ENCODE assay signal across 17 mouse cellular contexts in genomic region chr4:58464390-58465164, GRCm38 (mm10).
DNase-seq lines count a peak whose midpoint lies in the region.
"Had no signal": no experiment of that assay in that cellular context is flagged by ENCODE, and none has a peak within 500 bp of the region (broad histone marks: within the 10 kb centered on the region; RNA-seq: fewer than 3 reads in every experiment).

No protein-coding gene starts in this region.

- no peak overlapping the region for H3K27ac ChIP-seq in brown adipose tissue, adult 24 weeks (replicated peaks; ENCODE audit: low read depth, low read length)
- H3K27ac ChIP-seq: hindbrain, embryonic 10.5 days; limb, embryonic 13.5 days; neural tube, embryonic 12.5 days had no signal

- 0 out of 2 replicates have a peak overlapping the region, but pooled peaks have one; percentile 2 for H3K4me3 ChIP-seq in brown adipose tissue, adult 24 weeks (ENCODE audit: insufficient read depth, low read depth, low read length)
- H3K4me3 ChIP-seq: heart, embryonic 12.5 days; hindbrain, embryonic 10.5 days; limb, embryonic 13.5 days; neural tube, embryonic 12.5 days had no signal

- DNase-seq in gastrocnemius, adult 18-20 months (ENCODE audit: low spot score), result peak; percentile 32
- DNase-seq in gastrocnemius, postnatal 10 days, result no peak
- peak; percentile 37 to 45 for DNase-seq in right cerebral cortex, postnatal 10 days (ENCODE audit: low spot score in 2 of 2)
- no peak for DNase-seq in right cerebral cortex, adult 18-20 months
- no peak for DNase-seq in liver
- no peak for DNase-seq in lung, postnatal 25 days (ENCODE audit: low spot score)
- no peak for DNase-seq in thymus, postnatal 4 days
- DNase-seq: cerebellum, adult 18-20 months; gastrocnemius, postnatal 36 days; kidney, postnatal 14 days; layer of hippocampus, postnatal 36 days; lung, adult 2 months had no signal

- H3K4me1 ChIP-seq in brown adipose tissue, adult 24 weeks (ENCODE audit: control insufficient read depth, insufficient read depth, insufficient read length, low read length), result no peaks in the 10 kb centered on the region
- H3K4me1 ChIP-seq: hindbrain, embryonic 10.5 days; neural tube, embryonic 12.5 days had no signal

Comparison
In these comparisons a context has a peak if more than half of its experiments do, and no peak if none do; other contexts are left out.
1. DNase-seq: peak in gastrocnemius, adult 18-20 months (single experiment) and right cerebral cortex, postnatal 10 days (2 of 2); none in gastrocnemius, postnatal 10 days (single experiment), right cerebral cortex, adult 18-20 months (single experiment), liver (single experiment), lung, postnatal 25 days (single experiment) and thymus, postnatal 4 days (single experiment).